8 mouse cellular contexts compared by ENCODE assay signal in the genomic region with DNA sequence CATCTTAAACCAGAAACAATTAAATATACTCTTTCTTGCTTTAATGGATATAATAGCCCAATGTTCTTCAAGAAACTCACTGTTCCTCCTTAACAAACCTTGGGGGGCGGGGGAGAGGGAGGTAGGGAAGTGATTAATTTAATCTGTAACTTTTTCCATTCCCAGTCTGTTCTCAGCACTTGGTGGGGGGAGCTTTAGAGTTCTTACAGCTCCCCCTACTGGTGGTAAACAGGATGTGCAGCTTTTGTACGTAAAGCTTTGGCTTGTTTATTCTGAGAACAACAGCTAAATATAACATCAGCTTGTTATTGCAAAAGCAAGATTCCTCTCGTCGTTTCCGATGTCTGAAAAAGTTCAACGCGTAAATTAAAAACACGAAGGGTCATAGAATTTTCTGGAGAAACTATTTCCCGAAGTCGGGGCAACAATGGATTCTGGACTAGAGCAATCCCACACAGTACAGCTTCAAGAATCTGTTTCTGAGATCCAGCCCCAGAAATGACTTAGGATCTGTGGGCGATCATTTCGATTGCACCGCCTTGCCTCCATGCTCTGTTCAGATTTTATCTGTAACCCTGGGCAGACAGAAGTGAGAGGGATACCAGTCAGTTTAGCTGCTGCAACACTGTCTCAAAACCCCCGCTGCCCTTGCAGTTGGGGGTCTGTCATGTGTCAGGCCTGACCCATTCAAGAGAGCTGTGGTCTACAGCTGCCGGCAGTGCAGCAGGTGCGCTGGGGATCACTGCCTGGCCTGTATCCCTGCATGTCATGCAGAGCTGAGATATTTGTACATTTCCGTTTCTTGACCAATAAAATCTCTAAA.
A peak's percentile ranks its signal among the peaks of the same experiment; 100 is the strongest.
DNase-seq lines count a peak whose midpoint lies in the region; ATAC-seq and TF ChIP-seq lines count a peak whose summit lies in the region.

No protein-coding gene starts in this region.

- intact Hi-C loops in heart, postnatal 25 days (cut with DNase I): loop anchor here (2.0 to 5.0 kb wide), 5 partner anchors 80 to 240 kb away; no protein-coding TSS in a partner anchor

- peaks cover 17% of the 10 kb centered on the region for H3K27me3 ChIP-seq in forebrain, embryonic 13.5 days
- H3K27me3 ChIP-seq in lung, embryonic 16.5 days (ENCODE audit: control insufficient read depth, insufficient read depth, low read depth, low read length): no peaks in the 10 kb centered on the region

- no peak overlapping the region for H3K27ac ChIP-seq in ES-E14 (ENCODE audit: insufficient read depth, low read depth, low read length, poor library complexity, severe bottlenecking)
- H3K27ac ChIP-seq in forebrain, embryonic 13.5 days: no peak overlapping the region
- H3K27ac ChIP-seq in lung, embryonic 16.5 days (ENCODE audit: low read length): peak overlapping the region; percentile 1; the same call in 1 of the 2 replicates

- ATAC-seq in forebrain, embryonic 13.5 days: peak; percentile 75
- peak; percentile 88 for ATAC-seq in lung, embryonic 16.5 days (ENCODE audit: low read depth)

- no peak overlapping the region for H3K9ac ChIP-seq in ES-E14 (ENCODE audit: insufficient read depth, low read depth, low read length, poor library complexity, severe bottlenecking)
- H3K9ac ChIP-seq in forebrain, embryonic 13.5 days: no peak overlapping the region
- 0 out of 2 replicates have a peak overlapping the region, but pooled peaks have one; percentile 1 for H3K9ac ChIP-seq in lung, embryonic 16.5 days (ENCODE audit: low read length)

- DNase-seq in ES-E14 (ENCODE audit: low read depth, low spot score): peak; percentile 24
- peak; percentile 22 to 72 for DNase-seq in adrenal gland, postnatal 36 days
- DNase-seq in heart, postnatal 25 days (ENCODE audit: low spot score): peak; percentile 4
- DNase-seq in kidney, postnatal 36 days: peak; percentile 77 to 79
- DNase-seq in retina, postnatal 1 day: peak; percentile 83
- no peak for DNase-seq in spleen, adult 12 weeks (ENCODE audit: low spot score)

- no peaks in the 10 kb centered on the region for H3K4me1 ChIP-seq in ES-E14 (ENCODE audit: control insufficient read depth in 2 of 2, insufficient read depth in 2 of 2, low read length in 2 of 2, poor library complexity in 1 of 2)
- peaks cover 19% of the 10 kb centered on the region for H3K4me1 ChIP-seq in forebrain, embryonic 13.5 days
- peaks cover 6% of the 10 kb centered on the region; the same call in 1 of the 2 replicates for H3K4me1 ChIP-seq in lung, embryonic 16.5 days (replicated peaks; ENCODE audit: control insufficient read depth, insufficient read depth, low read length)

- H3K36me3 ChIP-seq in ES-E14 (ENCODE audit: control insufficient read depth, insufficient read depth, low read length, poor library complexity, severe bottlenecking): no peaks in the 10 kb centered on the region
- H3K36me3 ChIP-seq in forebrain, embryonic 13.5 days (ENCODE audit: poor library complexity, severe bottlenecking): no peaks in the 10 kb centered on the region
- no peaks in the 10 kb centered on the region for H3K36me3 ChIP-seq in lung, embryonic 16.5 days (ENCODE audit: control insufficient read depth, insufficient read depth, low read length)

- H3K4me2 ChIP-seq in forebrain, embryonic 13.5 days: peak overlapping the region; percentile 22; the same call in 1 of the 2 replicates
- H3K4me2 ChIP-seq in lung, embryonic 16.5 days (ENCODE audit: low read depth, low read length): 0 out of 2 replicates have a peak overlapping the region, but pooled peaks have one; percentile 13

- H3K9me3 ChIP-seq in ES-E14 (ENCODE audit: control insufficient read depth, insufficient read depth, low read depth, low read length): no peaks in the 10 kb centered on the region
- no peaks in the 10 kb centered on the region for H3K9me3 ChIP-seq in forebrain, embryonic 13.5 days (replicated peaks)
- H3K9me3 ChIP-seq in lung, embryonic 16.5 days (ENCODE audit: control insufficient read depth, low read length): no peaks in the 10 kb centered on the region

- in situ Hi-C loops in ES-E14 (cut with MboI; ENCODE audit: low sequenced_read_pairs in 2 of 2, unreplicated experiment in 2 of 2): loop anchor here in 1 of 2 experiments (25.0 kb wide), 1 partner anchor 510 kb away; no protein-coding TSS in a partner anchor

- peak overlapping the region in 1 of 2 experiments; percentile 18; a peak in 1 of 4 replicates for H3K4me3 ChIP-seq in ES-E14 (ENCODE audit: insufficient read depth in 1 of 2, low read depth in 1 of 2, low read length in 2 of 2, poor library complexity in 1 of 2, severe bottlenecking in 1 of 2)
- no peak overlapping the region for H3K4me3 ChIP-seq in forebrain, embryonic 13.5 days
- no peak overlapping the region for H3K4me3 ChIP-seq in lung, embryonic 16.5 days (ENCODE audit: low read length)

- 21% methylated on average over 17 of the region's 17 CpGs for WGBS in forebrain, embryonic 13.5 days
- 24% methylated on average over 17 of the region's 17 CpGs for WGBS in lung, embryonic 16.5 days

TF ChIP-seq in ES-E14, 5 proteins besides CTCF, POLR2A, EP300 and RAD21:
- TF ChIP-seq MAFK (IDR thresholded peaks at IDR 0.05; ENCODE audit: insufficient read depth, low read depth, low read length): no peak
- no peak for TF ChIP-seq CHD2 (IDR thresholded peaks at IDR 0.05; ENCODE audit: low read depth, low read length)
- TF ChIP-seq HCFC1 (IDR thresholded peaks at IDR 0.05; ENCODE audit: borderline replicate concordance, insufficient read depth, low read length): no peak
- no peak for TF ChIP-seq ZNF384 (IDR thresholded peaks at IDR 0.05; ENCODE audit: low read depth, low read length)
- peak; percentile 69 for TF ChIP-seq ZC3H11A (IDR thresholded peaks at IDR 0.05; ENCODE audit: borderline replicate concordance, low read depth, low read length)
